Mouse (Mus musculus) 3T3-L1 (cell line): ENCODE measurements around the gene Ccnk.

ENCODE experiments used
- DNase-seq: peaks from one replicate; pipeline ENCODE4 v3.0.0-alpha.2; 2015; ENCODE audit warnings: low read depth, low spot score

Gene Ccnk

GRCm38 (mm10) chr12:108245579-108245978 is 66.2 kb downstream of the Ccnk start:
- peak; percentile 18 for DNase-seq

- DNase-seq: no peak
Observed at GRCm38 (mm10) chr12:108246759-108247500, 67.6 kb downstream of the Ccnk start.

- DNase-seq: no peak
Observed at GRCm38 (mm10) chr12:108249019-108249418, 69.6 kb downstream of the Ccnk start.

GRCm38 (mm10) chr12:108249522-108249921 is 70.1 kb downstream of the Ccnk start:
- peak; percentile 74 for DNase-seq

GRCm38 (mm10) chr12:108251034-108251792 is 71.8 kb downstream of the Ccnk start:
- DNase-seq: no peak

DNA sequence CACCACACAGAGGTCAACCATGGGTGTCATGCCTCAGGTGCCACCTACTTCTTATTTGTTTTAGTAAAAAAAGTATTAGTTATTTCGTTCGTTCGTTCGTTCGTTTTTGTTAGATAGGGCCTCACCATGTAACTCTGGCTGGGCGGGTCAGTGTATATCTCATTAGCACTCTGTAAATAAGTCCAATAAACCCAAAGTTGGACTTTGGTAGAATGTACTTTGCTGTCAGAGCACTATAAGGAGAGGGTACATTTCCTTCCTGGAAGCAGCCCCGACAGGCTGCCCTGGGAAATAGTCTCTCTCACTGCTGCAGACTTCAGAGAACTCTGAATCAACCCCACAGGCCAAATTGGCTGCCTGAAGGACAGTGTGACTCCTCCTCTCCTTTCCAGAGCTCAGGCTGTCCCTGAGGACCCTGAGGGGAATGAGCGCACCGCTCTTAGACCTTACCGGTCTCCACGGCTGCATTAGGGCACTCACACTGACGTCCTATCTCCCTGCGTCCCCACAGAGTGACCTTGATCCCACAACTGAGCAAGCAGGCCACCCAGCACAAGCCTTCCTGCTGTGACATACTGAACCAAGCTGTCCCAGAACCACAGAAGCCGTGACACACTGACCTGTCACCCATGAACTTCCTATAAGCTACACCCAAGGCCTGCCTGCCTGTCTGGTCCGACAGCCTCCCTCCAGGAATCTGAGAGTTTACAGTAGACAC is 72.6 kb downstream of the Ccnk start:
- DNase-seq: no peak
